Mouse (Mus musculus) E14TG2a.4 (cell line): ENCODE data around the gene Hnrnpa3.

ENCODE experiments used
- H3K27me3 ChIP-seq: 2 replicates; pipeline ENCODE4 v1.6.1; 2014; ENCODE audit warnings: low read length, control low read depth; ENCODE audit not compliant: insufficient read depth
- H3K36me3 ChIP-seq: 2 replicates; pipeline ENCODE4 v1.6.1; 2014; ENCODE audit warnings: low read length, control low read depth; ENCODE audit not compliant: insufficient read depth
- H3K4me1 ChIP-seq: replicated peaks from 2 replicates; pipeline ENCODE4 v1.6.1; 2014; ENCODE audit warnings: low read depth, low read length, control low read depth
- H3K4me3 ChIP-seq: replicated peaks from 2 replicates; pipeline ENCODE4 v1.5.1; 2014; ENCODE audit warnings: mild to moderate bottlenecking, low read length
- H3K9me3 ChIP-seq: 2 replicates; pipeline ENCODE4 v1.6.1; 2014; ENCODE audit warnings: low read length, control low read depth
- CTCF ChIP-seq: conservative IDR thresholded peaks from 2 replicates; pipeline ENCODE4 v1.5.1; 2014; ENCODE audit warnings: low read length
- NANOG ChIP-seq: IDR thresholded peaks from 2 replicates; pipeline ENCODE4 v1.6.1; 2014; ENCODE audit warnings: borderline replicate concordance, low read length, mixed read lengths
- POU5F1 ChIP-seq: IDR thresholded peaks from 2 replicates; pipeline ENCODE4 v1.6.1; 2014; ENCODE audit warnings: low read length, borderline replicate concordance

The Hnrnpa3 gene

GRCm38 (mm10) chr2:75618712-75619111 is 40.3 kb upstream of the Hnrnpa3 start:
- Histone ChIP-seq H3K27me3 (no peaks in the 10 kb centered on the region), H3K36me3 (peaks cover 3% of the 10 kb centered on the region; the same call in 1 of the 2 replicates), H3K9me3 (no peaks in the 10 kb centered on the region), H3K4me3 (no peak overlapping the region), H3K4me1 (peaks cover 26% of the 10 kb centered on the region)
- no peak for TF ChIP-seq CTCF
- no peak for TF ChIP-seq POU5F1

- no peak for TF ChIP-seq POU5F1
- TF ChIP-seq NANOG: no peak
- peak; percentile 17; the same call in 1 of the 2 replicates for TF ChIP-seq CTCF
- Histone ChIP-seq H3K36me3 (peaks cover 7% of the 10 kb centered on the region; the same call in 1 of the 2 replicates), H3K4me1 (peaks cover 3% of the 10 kb centered on the region; the same call in 1 of the 2 replicates), H3K4me3 (no peak overlapping the region), H3K27me3 (no peaks in the 10 kb centered on the region), H3K9me3 (no peaks in the 10 kb centered on the region)
These were observed 37.0 kb upstream of the Hnrnpa3 start for GRCm38 (mm10) chr2:75621873-75622654.

- H3K9me3 ChIP-seq: no peaks in the 10 kb centered on the region
- H3K27me3 ChIP-seq: no peaks in the 10 kb centered on the region
- TF ChIP-seq NANOG (no peak), POU5F1 (no peak), CTCF (no peak)
- peaks cover 11% of the 10 kb centered on the region for H3K4me1 ChIP-seq
- no peak overlapping the region for H3K4me3 ChIP-seq
- H3K36me3 ChIP-seq: peaks cover 7% of the 10 kb centered on the region; the same call in 1 of the 2 replicates
These were observed 34.0 kb upstream of the Hnrnpa3 start for GRCm38 (mm10) chr2:75625086-75625485.

- Histone ChIP-seq H3K27me3 (no peaks in the 10 kb centered on the region), H3K36me3 (peaks cover 4% of the 10 kb centered on the region; the same call in 1 of the 2 replicates), H3K4me3 (no peak overlapping the region), H3K4me1 (peaks cover 16% of the 10 kb centered on the region), H3K9me3 (no peaks in the 10 kb centered on the region)
- TF ChIP-seq POU5F1 (no peak), CTCF (no peak), NANOG (no peak)
These were observed 32.2 kb upstream of the Hnrnpa3 start for GRCm38 (mm10) chr2:75626597-75627440.

GRCm38 (mm10) chr2:75628487-75628886 is 30.6 kb upstream of the Hnrnpa3 start:
- Histone ChIP-seq H3K36me3 (peaks cover 4% of the 10 kb centered on the region; the same call in 1 of the 2 replicates), H3K27me3 (no peaks in the 10 kb centered on the region), H3K4me3 (0 out of 2 replicates have a peak overlapping the region, but pooled peaks have one; percentile 29), H3K4me1 (peaks cover 31% of the 10 kb centered on the region), H3K9me3 (no peaks in the 10 kb centered on the region)
- no peak for TF ChIP-seq NANOG
- no peak for TF ChIP-seq CTCF
- TF ChIP-seq POU5F1: no peak

- TF ChIP-seq NANOG: no peak
- 0 out of 2 replicates have a peak overlapping the region, but pooled peaks have one; percentile 32 for H3K4me3 ChIP-seq
- H3K4me1 ChIP-seq: peaks cover 47% of the 10 kb centered on the region
- H3K27me3 ChIP-seq: no peaks in the 10 kb centered on the region
- H3K36me3 ChIP-seq: peaks cover 2% of the 10 kb centered on the region; the same call in 1 of the 2 replicates
- no peaks in the 10 kb centered on the region for H3K9me3 ChIP-seq
These were observed 27.6 kb upstream of the Hnrnpa3 start for GRCm38 (mm10) chr2:75631421-75631820.

GRCm38 (mm10) chr2:75632043-75632442 is 27.0 kb upstream of the Hnrnpa3 start:
- Histone ChIP-seq H3K36me3 (peaks cover 2% of the 10 kb centered on the region; the same call in 1 of the 2 replicates), H3K27me3 (no peaks in the 10 kb centered on the region), H3K4me3 (peak overlapping the region; percentile 72), H3K4me1 (peaks cover 53% of the 10 kb centered on the region), H3K9me3 (no peaks in the 10 kb centered on the region)
- TF ChIP-seq CTCF (no peak), POU5F1 (no peak), NANOG (no peak)

GRCm38 (mm10) chr2:75632721-75633181 is 26.3 kb upstream of the Hnrnpa3 start:
- Histone ChIP-seq H3K36me3 (peaks cover 2% of the 10 kb centered on the region; the same call in 1 of the 2 replicates), H3K4me1 (peaks cover 56% of the 10 kb centered on the region), H3K4me3 (peak overlapping the region; percentile 72), H3K9me3 (no peaks in the 10 kb centered on the region), H3K27me3 (no peaks in the 10 kb centered on the region)
- no peak for TF ChIP-seq POU5F1
